Mouse (Mus musculus): Measurements from ENCODE around the gene Atoh7. TPM values are rescaled to one million over a fixed set of nuclear protein-coding genes. Genes with fewer than 3 reads are reported as not detected.

Gene Atoh7
- polyA plus RNA-seq, 1 experiment from 2014 or later: 2.0 TPM

DNA sequence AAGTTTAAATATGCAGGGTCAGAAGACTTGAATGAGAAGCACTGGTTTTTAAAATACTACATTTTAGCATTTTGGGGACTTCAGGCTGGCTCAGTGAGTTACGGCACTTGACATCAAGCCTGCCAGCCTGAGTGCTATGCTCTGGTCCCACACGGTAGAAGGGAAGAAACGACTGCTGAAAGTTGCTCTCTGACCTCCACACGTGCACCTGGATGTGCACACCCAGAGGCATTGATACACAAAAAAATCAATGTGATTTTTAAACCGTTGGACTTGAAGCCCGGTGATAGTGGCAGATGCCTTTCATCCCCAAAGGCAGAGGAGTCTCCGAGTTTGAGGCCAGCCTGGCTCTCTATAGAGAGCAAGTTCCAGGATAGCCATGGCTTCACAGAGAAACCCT is 7.5 kb upstream of the Atoh7 start:
- WGBS: 83% methylated on average over 7 of the region's 7 CpGs

DNA sequence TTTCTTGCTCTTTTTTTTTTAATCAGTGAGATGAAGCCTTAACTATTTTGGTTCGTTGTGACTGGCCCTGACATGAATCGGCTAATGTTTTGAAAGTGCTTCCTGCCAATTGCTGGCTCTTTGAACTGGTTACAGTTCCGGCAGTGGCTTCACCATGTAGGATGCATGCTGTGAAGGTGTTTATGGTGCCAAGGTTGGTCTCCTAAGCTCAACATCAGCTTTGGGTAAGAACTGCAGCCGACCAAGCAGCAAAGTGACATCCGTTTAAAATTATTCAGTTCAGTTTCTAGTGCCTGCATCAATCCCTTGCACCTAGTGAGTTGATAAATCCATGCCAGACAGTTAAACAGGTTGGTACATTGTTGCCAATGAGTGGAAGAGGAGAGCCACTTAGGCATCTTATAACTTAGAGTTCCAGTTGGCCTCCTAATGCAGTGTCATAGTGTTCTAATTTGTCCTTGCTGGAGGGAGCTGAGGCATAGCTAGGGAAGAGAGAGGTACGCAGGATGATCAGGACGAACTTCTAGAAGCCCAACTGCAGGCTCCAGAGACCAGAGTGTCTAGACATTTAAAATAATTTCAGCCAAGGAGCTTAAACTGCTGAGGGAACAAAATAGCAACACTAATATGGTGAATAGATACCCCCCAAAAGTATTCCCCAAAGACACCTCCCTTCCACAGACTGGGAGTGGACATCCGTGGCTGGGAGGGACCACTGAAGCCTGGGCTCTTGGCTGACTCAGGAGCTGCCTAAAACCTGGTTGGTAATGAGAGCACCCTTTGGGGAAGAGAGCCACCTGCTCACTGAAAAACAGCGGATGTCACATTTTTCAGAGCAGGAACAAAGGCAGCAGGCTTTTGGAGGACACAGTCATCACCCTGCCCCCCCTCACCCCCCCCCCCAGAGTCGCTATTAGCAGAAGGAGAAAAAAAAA is 6.6 kb upstream of the Atoh7 start:
- Histone ChIP-seq H3K4me2 (no peak overlapping the region), H3K9me3 (ENCODE audit: control insufficient read depth, low read length) (no peaks in the 10 kb centered on the region), H3K27me3 (ENCODE audit: control insufficient read depth, insufficient read depth, low read length) (no peaks in the 10 kb centered on the region), H3K4me1 (ENCODE audit: control insufficient read depth, insufficient read depth, low read length) (peaks cover 12% of the 10 kb centered on the region), H3K9ac (ENCODE audit: low read length) (no peak overlapping the region), H3K36me3 (ENCODE audit: control insufficient read depth, insufficient read depth, low read length) (no peaks in the 10 kb centered on the region), H3K4me3 (ENCODE audit: low read depth, low read length) (no peak overlapping the region), H3K27ac (ENCODE audit: low read depth, low read length) (no peak overlapping the region)
- no peak for ATAC-seq (ENCODE audit: low FRiP score)
- 82% methylated on average over 10 of the region's 10 CpGs for WGBS
- no peak for DNase-seq (ENCODE audit: low spot score, missing footprints)

More for the DNA sequence above, 7.5 kb upstream of the Atoh7 start:
- no peak for ATAC-seq (ENCODE audit: low FRiP score)
- H3K4me3 ChIP-seq (ENCODE audit: low read depth, low read length): no peak overlapping the region
- no peaks in the 10 kb centered on the region for H3K36me3 ChIP-seq (ENCODE audit: control insufficient read depth, insufficient read depth, low read length)
- no peaks in the 10 kb centered on the region for H3K27me3 ChIP-seq (ENCODE audit: control insufficient read depth, insufficient read depth, low read length)
- no peak overlapping the region for H3K9ac ChIP-seq (ENCODE audit: low read length)
- H3K9me3 ChIP-seq (ENCODE audit: control insufficient read depth, low read length): no peaks in the 10 kb centered on the region
- H3K4me2 ChIP-seq: no peak overlapping the region
- no peak for DNase-seq (ENCODE audit: low spot score, missing footprints)
- H3K4me1 ChIP-seq (ENCODE audit: control insufficient read depth, insufficient read depth, low read length): peaks cover 12% of the 10 kb centered on the region
- H3K27ac ChIP-seq (ENCODE audit: low read depth, low read length): no peak overlapping the region

DNA sequence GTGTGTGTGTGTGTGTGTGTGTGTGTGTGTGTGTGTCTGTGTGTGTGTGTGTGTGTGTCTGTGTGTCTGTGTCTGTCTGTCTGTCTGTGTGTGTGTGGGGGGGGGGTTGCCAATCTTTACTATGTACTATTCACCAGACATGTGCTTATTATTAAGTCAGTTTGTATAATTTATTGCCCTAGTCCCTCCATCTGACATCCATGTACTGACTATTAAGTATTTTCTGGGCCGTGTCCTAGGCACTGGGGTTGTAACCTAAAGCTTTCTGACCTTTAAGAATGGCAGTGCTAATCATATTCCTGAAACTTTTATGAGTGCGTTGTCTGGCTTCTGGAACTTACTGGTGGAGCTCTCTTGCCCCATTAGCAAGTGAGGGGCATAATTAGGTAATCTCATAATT is 2.7 kb upstream of the Atoh7 start:
- Histone ChIP-seq H3K36me3 (ENCODE audit: control insufficient read depth, insufficient read depth, low read length) (no peaks in the 10 kb centered on the region), H3K27ac (ENCODE audit: low read depth, low read length) (no peak overlapping the region), H3K4me1 (ENCODE audit: control insufficient read depth, insufficient read depth, low read length) (0 out of 2 replicates have a peak, but pooled peaks cover 5% of the 10 kb centered on the region), H3K27me3 (ENCODE audit: control insufficient read depth, insufficient read depth, low read length) (peaks cover 7% of the 10 kb centered on the region; the same call in 1 of the 2 replicates), H3K4me2 (no peak overlapping the region), H3K9me3 (ENCODE audit: control insufficient read depth, low read length) (no peaks in the 10 kb centered on the region), H3K4me3 (ENCODE audit: low read depth, low read length) (no peak overlapping the region), H3K9ac (ENCODE audit: low read length) (no peak overlapping the region)
- DNase-seq (ENCODE audit: low spot score, missing footprints) (no peak), ATAC-seq (ENCODE audit: low FRiP score) (no peak)
- WGBS: 81% methylated on average over 2 of the region's 2 CpGs

DNA sequence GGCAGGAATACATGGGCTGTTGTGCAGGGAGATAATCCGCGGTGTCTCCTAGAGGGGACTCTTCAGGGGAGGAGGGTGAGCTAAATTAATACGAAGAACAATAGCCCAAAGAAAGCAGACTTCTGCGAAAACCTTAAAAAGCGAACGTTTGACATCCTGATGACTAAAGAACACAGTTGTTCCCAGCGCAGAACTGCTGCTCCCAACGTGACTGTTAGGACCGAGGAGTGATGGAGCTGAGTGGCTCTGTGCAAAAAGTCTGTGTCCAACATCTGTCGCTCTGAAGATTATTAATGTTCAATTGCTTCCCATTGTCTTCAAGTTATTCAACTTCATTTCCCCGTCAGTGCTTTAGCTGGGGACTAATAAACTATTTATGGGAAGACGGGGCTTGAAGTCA is 1.3 kb upstream of the Atoh7 start:
- Histone ChIP-seq H3K4me3 (ENCODE audit: low read depth, low read length) (no peak overlapping the region), H3K27me3 (ENCODE audit: control insufficient read depth, insufficient read depth, low read length) (peaks cover 7% of the 10 kb centered on the region; the same call in 1 of the 2 replicates), H3K4me2 (no peak overlapping the region), H3K4me1 (ENCODE audit: control insufficient read depth, insufficient read depth, low read length) (0 out of 2 replicates have a peak, but pooled peaks cover 5% of the 10 kb centered on the region), H3K9ac (ENCODE audit: low read length) (no peak overlapping the region), H3K9me3 (ENCODE audit: control insufficient read depth, low read length) (no peaks in the 10 kb centered on the region), H3K36me3 (ENCODE audit: control insufficient read depth, insufficient read depth, low read length) (no peaks in the 10 kb centered on the region), H3K27ac (ENCODE audit: low read depth, low read length) (no peak overlapping the region)
- 62% methylated on average over 12 of the region's 12 CpGs for WGBS
- ATAC-seq (ENCODE audit: low FRiP score): no peak
- no peak for DNase-seq (ENCODE audit: low spot score, missing footprints)

DNA sequence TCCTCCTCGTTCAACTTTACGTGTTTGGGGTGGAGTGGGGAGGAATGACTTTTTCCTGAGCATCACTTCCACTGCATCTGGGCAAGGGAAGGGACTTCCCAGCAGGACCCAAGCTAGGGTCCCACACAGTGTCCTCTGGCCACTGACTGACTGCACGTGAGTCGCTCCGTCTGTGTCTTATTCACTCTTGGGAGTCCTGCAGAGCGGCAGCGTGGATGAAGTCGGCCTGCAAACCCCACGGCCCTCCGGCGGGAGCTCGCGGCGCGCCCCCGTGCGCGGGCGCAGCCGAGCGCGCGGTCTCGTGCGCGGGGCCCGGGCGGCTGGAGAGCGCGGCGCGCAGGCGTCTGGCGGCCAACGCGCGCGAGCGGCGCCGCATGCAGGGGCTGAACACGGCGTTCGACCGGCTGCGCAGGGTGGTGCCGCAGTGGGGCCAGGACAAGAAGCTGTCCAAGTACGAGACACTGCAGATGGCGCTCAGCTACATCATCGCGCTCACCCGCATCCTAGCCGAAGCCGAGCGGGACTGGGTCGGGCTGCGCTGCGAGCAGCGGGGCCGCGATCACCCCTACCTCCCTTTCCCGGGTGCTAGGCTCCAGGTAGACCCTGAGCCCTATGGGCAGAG is 601 bp downstream of the Atoh7 start:
- Histone ChIP-seq H3K27ac (ENCODE audit: low read depth, low read length) (no peak overlapping the region), H3K4me2 (peak overlapping the region; percentile 97), H3K36me3 (ENCODE audit: control insufficient read depth, insufficient read depth, low read length) (no peaks in the 10 kb centered on the region), H3K4me3 (ENCODE audit: low read depth, low read length) (peak overlapping the region; percentile 52), H3K9ac (ENCODE audit: low read length) (peak overlapping the region; percentile 76), H3K9me3 (ENCODE audit: control insufficient read depth, low read length) (no peaks in the 10 kb centered on the region), H3K4me1 (ENCODE audit: control insufficient read depth, insufficient read depth, low read length) (0 out of 2 replicates have a peak, but pooled peaks cover 5% of the 10 kb centered on the region), H3K27me3 (ENCODE audit: control insufficient read depth, insufficient read depth, low read length) (peaks cover 7% of the 10 kb centered on the region; the same call in 1 of the 2 replicates)
- peak; percentile 92 for ATAC-seq (ENCODE audit: low FRiP score)
- peak; percentile 96 for DNase-seq (ENCODE audit: low spot score, missing footprints)
- WGBS: under 1% methylated on average over 62 of the region's 62 CpGs

DNA sequence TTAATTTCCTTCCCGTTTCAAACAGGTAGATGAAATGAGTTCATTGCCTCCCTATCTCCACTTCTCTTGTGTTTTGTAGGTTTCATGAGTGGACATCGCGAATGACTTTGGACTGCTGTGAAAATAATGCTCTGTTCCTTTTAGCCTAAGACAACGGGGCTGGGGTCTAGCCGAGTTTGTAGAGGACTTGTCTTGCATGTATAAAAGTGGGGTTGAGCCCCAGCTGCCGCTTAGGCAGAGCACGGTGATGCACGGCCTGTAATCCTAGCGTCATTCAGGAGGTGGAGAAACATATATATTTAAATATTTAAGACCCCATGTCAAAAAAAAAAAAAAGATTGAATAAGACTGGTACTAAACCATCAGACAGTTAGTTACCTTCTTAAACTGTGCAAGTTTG is 1.2 kb downstream of the Atoh7 start:
- peak; percentile 39; the same call in 1 of the 2 replicates for ATAC-seq (ENCODE audit: low FRiP score)
- peak overlapping the region; percentile 52 for H3K4me3 ChIP-seq (ENCODE audit: low read depth, low read length)
- no peak for DNase-seq (ENCODE audit: low spot score, missing footprints)
- H3K27me3 ChIP-seq (ENCODE audit: control insufficient read depth, insufficient read depth, low read length): peaks cover 7% of the 10 kb centered on the region; the same call in 1 of the 2 replicates
- no peaks in the 10 kb centered on the region for H3K36me3 ChIP-seq (ENCODE audit: control insufficient read depth, insufficient read depth, low read length)
- no peaks in the 10 kb centered on the region for H3K9me3 ChIP-seq (ENCODE audit: control insufficient read depth, low read length)
- H3K9ac ChIP-seq (ENCODE audit: low read length): peak overlapping the region; percentile 76
- 8% methylated on average over 9 of the region's 9 CpGs for WGBS
- H3K27ac ChIP-seq (ENCODE audit: low read depth, low read length): no peak overlapping the region
- 0 out of 2 replicates have a peak, but pooled peaks cover 5% of the 10 kb centered on the region for H3K4me1 ChIP-seq (ENCODE audit: control insufficient read depth, insufficient read depth, low read length)
- H3K4me2 ChIP-seq: peak overlapping the region; percentile 97

DNA sequence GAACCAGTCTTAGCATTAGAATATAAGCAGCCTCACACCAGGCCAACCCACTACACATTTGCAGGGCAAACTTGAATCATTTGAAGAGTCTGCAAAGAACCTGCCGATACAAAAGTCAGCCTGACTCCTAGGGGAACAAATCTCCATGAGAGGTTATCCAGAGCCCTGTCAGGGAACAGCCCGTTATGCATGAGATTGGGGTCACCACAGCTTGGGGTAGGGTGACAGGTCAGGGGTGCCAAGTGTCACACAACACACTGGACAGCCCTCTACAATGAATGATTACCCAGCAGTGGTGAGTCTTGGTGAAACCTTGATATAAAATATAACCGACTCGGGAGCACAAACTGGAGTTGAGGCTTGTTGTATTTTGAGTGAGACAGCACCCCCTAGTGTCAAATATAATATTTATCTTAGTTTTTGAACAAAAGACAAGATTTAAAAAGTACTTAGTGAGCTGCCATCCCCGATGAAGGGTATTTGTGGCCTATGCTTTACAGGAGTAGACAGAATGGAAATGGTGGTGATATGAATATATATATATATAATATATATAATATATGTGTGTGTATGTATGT is 13.7 kb downstream of the Atoh7 start:
- H3K4me3 ChIP-seq (ENCODE audit: low read depth, low read length): no peak overlapping the region
- H3K27me3 ChIP-seq (ENCODE audit: control insufficient read depth, insufficient read depth, low read length): no peaks in the 10 kb centered on the region
- 56% methylated on average over 5 of the region's 5 CpGs for WGBS
- no peak overlapping the region for H3K4me2 ChIP-seq
- ATAC-seq (ENCODE audit: low FRiP score) (peak; percentile 40; the same call in 1 of the 2 replicates), DNase-seq (ENCODE audit: low spot score, missing footprints) (peak; percentile 88)
- no peak overlapping the region for H3K9ac ChIP-seq (ENCODE audit: low read length)
- H3K36me3 ChIP-seq (ENCODE audit: control insufficient read depth, insufficient read depth, low read length): no peaks in the 10 kb centered on the region
- no peaks in the 10 kb centered on the region for H3K4me1 ChIP-seq (ENCODE audit: control insufficient read depth, insufficient read depth, low read length)
- H3K27ac ChIP-seq (ENCODE audit: low read depth, low read length): no peak overlapping the region
- no peaks in the 10 kb centered on the region for H3K9me3 ChIP-seq (ENCODE audit: control insufficient read depth, low read length)

DNA sequence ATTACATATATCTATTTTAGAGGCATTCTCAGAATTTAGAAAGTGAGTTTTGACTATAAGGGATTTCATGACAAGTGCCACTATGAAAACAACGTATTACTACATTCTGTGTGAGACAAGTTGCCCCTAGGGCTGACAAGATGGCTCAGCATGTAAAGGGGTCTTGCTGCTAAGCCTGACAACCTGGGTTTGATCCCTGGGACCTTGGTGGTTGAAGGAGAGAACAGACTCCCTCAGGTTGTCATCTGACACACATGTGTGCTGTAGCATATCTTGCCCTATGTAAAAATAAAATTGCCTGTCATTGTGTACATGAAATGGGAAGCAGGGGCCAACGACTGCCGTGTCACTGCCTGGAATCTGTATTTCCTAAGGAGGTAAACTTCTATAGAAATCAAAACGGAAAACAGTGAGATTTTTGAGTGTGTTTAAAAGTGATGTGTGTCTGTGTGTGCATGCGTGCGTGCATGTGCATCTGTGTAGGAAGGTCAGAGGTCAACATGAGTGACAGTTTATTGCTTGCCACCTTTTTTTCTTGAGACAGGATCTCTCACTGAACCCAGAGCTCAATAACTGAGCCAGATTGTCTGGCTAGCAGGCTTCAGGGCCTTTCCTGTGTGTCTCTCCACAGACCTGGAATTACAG is 14.4 kb downstream of the Atoh7 start:
- Histone ChIP-seq H3K4me3 (ENCODE audit: low read depth, low read length) (no peak overlapping the region), H3K9me3 (ENCODE audit: control insufficient read depth, low read length) (no peaks in the 10 kb centered on the region), H3K9ac (ENCODE audit: low read length) (no peak overlapping the region), H3K4me1 (ENCODE audit: control insufficient read depth, insufficient read depth, low read length) (no peaks in the 10 kb centered on the region), H3K36me3 (ENCODE audit: control insufficient read depth, insufficient read depth, low read length) (no peaks in the 10 kb centered on the region), H3K4me2 (no peak overlapping the region), H3K27ac (ENCODE audit: low read depth, low read length) (no peak overlapping the region), H3K27me3 (ENCODE audit: control insufficient read depth, insufficient read depth, low read length) (no peaks in the 10 kb centered on the region)
- ATAC-seq (ENCODE audit: low FRiP score): no peak
- peak; percentile 81 for DNase-seq (ENCODE audit: low spot score, missing footprints)
- 90% methylated on average over 6 of the region's 6 CpGs for WGBS
